Mouse (Mus musculus) CH12.LX (cell line): ENCODE measurements around the gene Fbxo42. TPM values are rescaled to one million over a fixed set of nuclear protein-coding genes. Genes with fewer than 3 reads are reported as not detected.

ENCODE experiments used
- DNase-seq: peaks from one replicate; pipeline ENCODE4 v3.0.0-alpha.2; 2013; ENCODE audit errors: extremely low read depth
- H3K27ac ChIP-seq: 2 replicates; pipeline ENCODE4 v1.5.1; 2012; ENCODE audit warnings: low read depth, mild to moderate bottlenecking, control low read depth, moderate library complexity; ENCODE audit not compliant: insufficient read depth
- H3K27me3 ChIP-seq: replicated peaks from 2 replicates; pipeline ENCODE3; 2012; ENCODE audit warnings: inconsistent platforms
- H3K36me3 ChIP-seq, 2 experiments: replicated peaks in 1 of 2; 2 replicates each; pipeline versions ENCODE3 to v1.6.1; 2012; ENCODE audit warnings: inconsistent platforms in 1 of 2, low read length in 1 of 2, mild to moderate bottlenecking in 1 of 2, mixed read lengths in 1 of 2, moderate library complexity in 1 of 2; ENCODE audit not compliant: control insufficient read depth in 1 of 2, insufficient read depth in 1 of 2
- H3K4me1 ChIP-seq, 2 experiments: 2 replicates each; pipeline ENCODE4 v1.6.1; 2012; ENCODE audit warnings: inconsistent platforms in 1 of 2, moderate library complexity in 1 of 2; ENCODE audit not compliant: insufficient read depth in 2 of 2, control insufficient read depth in 1 of 2
- H3K4me2 ChIP-seq: 2 replicates; pipeline ENCODE4 v1.6.1; 2012; ENCODE audit warnings: low read depth, mild to moderate bottlenecking, control low read depth; ENCODE audit not compliant: poor library complexity, insufficient read depth, severe bottlenecking
- H3K4me3 ChIP-seq, 3 experiments: fragments of 150-350 bp in 1 of 3; sonication (generic) in 1 of 3; replicated peaks in 1 of 3; 2 replicates each; pipeline versions ENCODE3 to v1.5.1; 2011 to 2012; ENCODE audit warnings: low read depth in 2 of 3, low read length in 2 of 3, mild to moderate bottlenecking in 2 of 3, moderate library complexity in 2 of 3, control low read depth in 1 of 3, improper control_type of control experiment in 1 of 3, inconsistent platforms in 1 of 3, mixed read lengths in 1 of 3; ENCODE audit not compliant: poor library complexity in 1 of 3
- H3K79me2 ChIP-seq: replicated peaks from 2 replicates; pipeline ENCODE4 v1.6.1; 2012; ENCODE audit warnings: mild to moderate bottlenecking, moderate library complexity; ENCODE audit not compliant: control insufficient read depth, poor library complexity, insufficient read depth, severe bottlenecking; ENCODE audit errors: extremely low read depth
- H3K9ac ChIP-seq: 2 replicates; pipeline ENCODE4 v1.6.1; 2012; ENCODE audit warnings: low read depth, mild to moderate bottlenecking, control low read depth, moderate library complexity; ENCODE audit not compliant: insufficient read depth
- H3K9me3 ChIP-seq: replicated peaks from 2 replicates; pipeline ENCODE3; 2012; ENCODE audit warnings: low read length, inconsistent platforms, mixed read lengths
- BHLHE40 ChIP-seq: IDR thresholded peaks from 2 replicates; pipeline ENCODE4 v1.6.1; 2011; ENCODE audit warnings: mild to moderate bottlenecking, low read depth, low read length, improper control_type of control experiment
- CTCF ChIP-seq, 2 experiments: IDR thresholded peaks in 1 of 2; conservative IDR thresholded peaks in 1 of 2; 2 replicates each; pipeline ENCODE4 v1.5.1; 2011 to 2012; ENCODE audit warnings: low read depth in 2 of 2, low read length in 2 of 2, improper control_type of control experiment in 1 of 2, inconsistent platforms in 1 of 2, mild to moderate bottlenecking in 1 of 2, moderate library complexity in 1 of 2
- E2F4 ChIP-seq: IDR thresholded peaks from 2 replicates; pipeline ENCODE4 v1.6.1; 2011; ENCODE audit warnings: low read depth, low read length, improper control_type of control experiment; ENCODE audit not compliant: insufficient replicate concordance
- ELF1 ChIP-seq: IDR thresholded peaks from 2 replicates; pipeline ENCODE4 v1.6.1; 2014; ENCODE audit warnings: low read depth, mild to moderate bottlenecking, inconsistent platforms, low read length, improper control_type of control experiment
- GABPA ChIP-seq: IDR thresholded peaks from 2 replicates; pipeline ENCODE4 v1.6.1; 2012; ENCODE audit warnings: low read depth, low read length, improper control_type of control experiment, inconsistent platforms; ENCODE audit not compliant: insufficient replicate concordance
- HCFC1 ChIP-seq: IDR thresholded peaks from 2 replicates; pipeline ENCODE4 v1.6.1; 2012; ENCODE audit warnings: low read depth, mild to moderate bottlenecking, inconsistent platforms, low read length, improper control_type of control experiment
- IRF4 ChIP-seq: IDR thresholded peaks from 2 replicates; pipeline ENCODE4 v1.6.1; 2014; ENCODE audit warnings: low read depth, mild to moderate bottlenecking, inconsistent platforms, low read length, improper control_type of control experiment
- JUN ChIP-seq: IDR thresholded peaks from 2 replicates; pipeline ENCODE4 v1.6.1; 2011; ENCODE audit warnings: low read depth, mild to moderate bottlenecking, low read length, improper control_type of control experiment, moderate library complexity; ENCODE audit not compliant: insufficient read depth
- JUND ChIP-seq: conservative IDR thresholded peaks from 2 replicates; pipeline ENCODE4 v1.6.1; 2011; ENCODE audit warnings: low read depth, low read length, improper control_type of control experiment
- KAT2A ChIP-seq: IDR thresholded peaks from 2 replicates; pipeline ENCODE4 v1.6.1; 2012; ENCODE audit warnings: low read length, improper control_type of control experiment, inconsistent platforms; ENCODE audit not compliant: insufficient replicate concordance
- MEF2A ChIP-seq: IDR thresholded peaks from 2 replicates; pipeline ENCODE4 v1.6.1; 2014; ENCODE audit warnings: low read depth, mild to moderate bottlenecking, inconsistent platforms, low read length, improper control_type of control experiment, borderline replicate concordance
- MXI1 ChIP-seq: IDR thresholded peaks from 2 replicates; pipeline ENCODE4 v1.6.1; 2011; ENCODE audit warnings: mild to moderate bottlenecking, low read depth, low read length, improper control_type of control experiment
- MYC ChIP-seq: IDR thresholded peaks from 2 replicates; pipeline ENCODE4 v1.6.1; 2011; ENCODE audit warnings: low read depth, mild to moderate bottlenecking, improper control_type of control experiment, low read length
- PAX5 ChIP-seq: IDR thresholded peaks from 2 replicates; pipeline ENCODE4 v1.6.1; 2012; ENCODE audit warnings: low read length, inconsistent platforms, mixed read lengths
- POLR2AphosphoS2 ChIP-seq: IDR thresholded peaks from 2 replicates; pipeline ENCODE4 v1.6.1; 2011; ENCODE audit warnings: low read depth, low read length, improper control_type of control experiment
- RCOR1 ChIP-seq: conservative IDR thresholded peaks from 2 replicates; pipeline ENCODE4 v1.6.1; 2012; ENCODE audit warnings: low read depth, mild to moderate bottlenecking, inconsistent platforms, low read length, improper control_type of control experiment
- UBTF ChIP-seq: IDR thresholded peaks from 2 replicates; pipeline ENCODE4 v1.6.1; 2012; ENCODE audit warnings: low read depth, mild to moderate bottlenecking, inconsistent platforms, low read length, improper control_type of control experiment, moderate library complexity
- USF1 ChIP-seq: IDR thresholded peaks from 2 replicates; pipeline ENCODE4 v1.6.1; 2014; ENCODE audit warnings: low read depth, mild to moderate bottlenecking, inconsistent platforms, low read length, improper control_type of control experiment
- USF2 ChIP-seq: conservative IDR thresholded peaks from 2 replicates; pipeline ENCODE4 v1.6.1; 2011; ENCODE audit warnings: low read depth, low read length, improper control_type of control experiment
- ZNF384 ChIP-seq: IDR thresholded peaks from 2 replicates; pipeline ENCODE4 v1.6.1; 2012; ENCODE audit warnings: low read depth, low read length, improper control_type of control experiment, inconsistent platforms
- dilution Hi-C: fragments of 300-500 bp; cut with MboI; formaldehyde crosslinking; loops from 2 replicates; pipeline ENCODE4 v1.14.3; 2020; ENCODE audit warnings: low sequenced_read_pairs; ENCODE audit not compliant: extremely low pct_unique_long_range_greater_than_20kb, extremely low pct_ligation_motif_present
- in situ Hi-C: fragments of 300-500 bp; cut with MboI; formaldehyde crosslinking; loops from 3 replicates; pipeline ENCODE4 v1.14.3; 2019; ENCODE audit warnings: low sequenced_read_pairs, low pct_ligation_motif_present, low pct_unique_long_range_greater_than_20kb, mixed read lengths
- polyA plus RNA-seq: library from polyadenylated mRNA; unstranded; fragments of >175 nt; gene quantifications from 2 replicates; pipeline ENCODE4 v1.2.1, GENCODE M21; 2012; ENCODE audit warnings: low read depth; ENCODE audit not compliant: insufficient read length
- total RNA-seq, 2 experiments: library from RNA; depleted of rRNA; stranded (reverse); fragments of 300-350 nt in 1 of 2; fragments of >200 nt in 1 of 2; gene quantifications; 2 replicates each; pipeline ENCODE4 v1.2.3; 2012 to 2014

Gene Fbxo42
- total and polyA plus RNA-seq, 3 experiments, result 9.8 to 16.5 (median 14.4) TPM

DNA sequence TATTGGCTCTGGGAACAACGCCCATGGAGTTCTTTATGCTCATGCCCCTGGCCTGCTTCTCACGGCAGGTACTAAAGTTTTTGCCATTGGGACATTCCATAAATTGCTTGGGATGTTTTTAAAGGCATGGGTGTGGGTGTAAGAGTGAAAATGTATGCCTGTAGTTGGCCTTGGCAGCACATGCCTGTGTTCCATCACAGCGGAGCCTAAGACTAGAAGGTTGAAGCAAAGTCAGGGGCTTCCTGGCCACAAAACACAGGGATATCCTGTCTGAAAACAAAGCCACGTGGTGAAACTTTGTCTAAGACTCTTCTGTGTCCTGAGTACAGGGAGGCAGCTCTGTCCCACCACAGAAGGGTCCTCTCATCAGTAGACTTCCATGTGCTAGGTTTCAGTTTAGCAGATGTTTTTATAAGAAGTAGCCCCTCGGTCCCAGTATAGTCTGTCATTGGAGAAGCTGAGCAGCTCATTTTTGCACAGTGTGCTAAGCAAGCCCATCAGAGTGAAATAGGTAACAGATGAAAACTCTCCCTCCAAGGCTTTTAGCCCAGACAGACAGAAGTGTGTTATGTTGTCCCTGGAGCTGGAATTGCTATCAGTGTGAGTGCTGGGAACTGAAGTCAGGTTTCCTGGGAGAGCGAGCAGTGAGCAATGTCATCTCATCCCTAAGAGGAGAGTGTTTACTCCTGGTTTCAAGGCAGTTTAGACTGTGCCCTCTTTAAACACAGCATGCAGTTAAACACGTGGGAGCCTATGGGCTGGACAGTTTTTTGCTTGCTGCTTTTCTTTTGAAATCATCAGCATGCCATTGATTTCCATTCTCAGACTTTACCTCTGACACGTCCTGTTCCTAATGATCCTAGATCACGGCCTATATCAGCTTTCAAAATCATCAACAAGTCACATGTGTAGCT lies 39.5 kb downstream of the Fbxo42 start:
- no peak overlapping the region for H3K9ac ChIP-seq
- H3K4me1 ChIP-seq, result peaks cover 0 to 17% of the 10 kb centered on the region in 2 experiments; a peak in 2 of 4 replicates
- H3K36me3 ChIP-seq, result peaks cover 27 to 85% of the 10 kb centered on the region in 2 experiments
- H3K27me3 ChIP-seq, result no peaks in the 10 kb centered on the region
- no peak overlapping the region for H3K27ac ChIP-seq
- DNase-seq, result no peak
- no peak overlapping the region for H3K4me3 ChIP-seq
- TF ChIP-seq CTCF (conservative IDR thresholded peaks at IDR 0.05 in 1 of 2, IDR thresholded peaks at IDR 0.05 in 1 of 2; ENCODE audit: low read depth in 2 of 2, low read length in 2 of 2) (no peak), ELF1 (no peak), USF1 (no peak), PAX5 (no peak), POLR2AphosphoS2 (no peak), MEF2A (no peak), BHLHE40 (no peak), ZNF384 (no peak), JUND (no peak), E2F4 (no peak), GABPA (no peak), KAT2A (no peak), UBTF (no peak), IRF4 (no peak), MYC (no peak), RCOR1 (no peak), HCFC1 (no peak)
- TF ChIP-seq, all 38 proteins: peak for 0
- Histone ChIP-seq H3K4me2 (no peak overlapping the region), H3K9me3 (no peaks in the 10 kb centered on the region), H3K79me2 (no peaks in the 10 kb centered on the region; the same call in 1 of the 2 replicates)
- dilution Hi-C loops (no loop called here), in situ Hi-C loops (no loop called here)

DNA sequence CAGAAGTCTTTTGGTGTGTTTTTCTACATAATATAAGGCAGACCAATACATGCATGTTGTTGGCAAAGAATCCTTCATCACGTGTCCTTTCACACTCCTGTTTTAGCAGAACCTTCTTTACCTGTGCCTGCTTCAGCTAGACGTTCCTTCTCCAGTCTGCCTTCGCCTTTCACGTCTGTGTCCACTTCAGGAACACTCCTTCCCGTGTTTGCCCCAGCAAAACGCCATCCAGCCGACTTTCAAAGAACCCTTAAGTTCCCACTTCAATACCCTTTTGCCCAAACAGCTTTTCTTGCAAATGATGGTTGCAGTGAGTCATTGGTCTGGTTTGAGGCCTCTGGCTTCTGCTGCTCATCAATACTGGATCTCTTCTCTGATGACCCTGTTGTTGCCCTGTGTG lies 43.6 kb downstream of the Fbxo42 start:
- no peak overlapping the region for H3K4me3 ChIP-seq
- peaks cover 8 to 22% of the 10 kb centered on the region in 2 experiments for H3K4me1 ChIP-seq
- peaks cover 33 to 84% of the 10 kb centered on the region in 2 experiments for H3K36me3 ChIP-seq
- no peak for TF ChIP-seq MXI1
- no peak for TF ChIP-seq HCFC1
- TF ChIP-seq USF2, result no peak
- no peak for TF ChIP-seq MEF2A
- TF ChIP-seq JUN, result no peak
- no peak for TF ChIP-seq IRF4
- in situ Hi-C loops (no loop called here), dilution Hi-C loops (no loop called here)
- H3K4me2 ChIP-seq, result no peak overlapping the region
- no peak for DNase-seq
- no peaks in the 10 kb centered on the region for H3K27me3 ChIP-seq
- no peaks in the 10 kb centered on the region for H3K79me2 ChIP-seq
- H3K27ac ChIP-seq, result no peak overlapping the region
- no peaks in the 10 kb centered on the region for H3K9me3 ChIP-seq
- no peak overlapping the region for H3K9ac ChIP-seq
